In the genomic region with DNA sequence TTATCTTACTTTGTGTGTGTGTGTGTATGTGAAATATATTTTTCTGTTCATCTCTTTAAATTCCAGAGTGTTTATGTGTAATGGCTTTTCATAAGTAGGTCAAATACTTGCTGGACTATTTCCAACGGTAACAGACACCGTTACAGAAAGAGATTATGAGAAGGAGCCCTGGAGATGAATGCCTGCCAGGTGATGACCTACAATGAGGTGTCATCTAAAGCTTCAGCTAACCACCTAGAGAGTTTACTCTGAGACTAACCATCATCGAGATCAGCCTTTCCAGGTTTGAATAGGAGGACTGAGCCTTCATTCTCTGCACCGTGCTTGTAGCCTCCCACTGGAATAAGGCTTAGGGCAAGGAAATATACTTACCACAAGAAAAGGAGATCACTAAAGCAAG, we compare ENCODE assay signal across 20 mouse cellular contexts.
"Had no signal": no experiment of that assay in that cellular context is flagged by ENCODE, and none has a peak within 500 bp of the region (broad histone marks: within the 10 kb centered on the region; RNA-seq: fewer than 3 reads in every experiment).

No protein-coding gene starts in this region.

- H3K4me3 ChIP-seq: limb, embryonic 10.5 days; limb, embryonic 13.5 days; liver, embryonic 12.5 days; liver, embryonic 15.5 days; lung, embryonic 15.5 days; megakaryocyte, embryonic 14.5 days; midbrain, embryonic 10.5 days; midbrain, embryonic 13.5 days; myocyte; neural tube, embryonic 13.5 days had no signal

- H3K9ac ChIP-seq: limb, embryonic 13.5 days; liver, embryonic 12.5 days; liver, embryonic 15.5 days; lung, embryonic 15.5 days; midbrain, embryonic 13.5 days; neural tube, embryonic 13.5 days had no signal

- H3K27ac ChIP-seq: limb, embryonic 10.5 days; limb, embryonic 13.5 days; liver, embryonic 12.5 days; liver, embryonic 15.5 days; lung, embryonic 15.5 days; midbrain, embryonic 10.5 days; midbrain, embryonic 13.5 days; neural tube, embryonic 13.5 days had no signal

- ATAC-seq: liver, embryonic 12.5 days; midbrain, embryonic 13.5 days; midbrain, embryonic 16.5 days had no signal

- H3K9me3 ChIP-seq: limb, embryonic 10.5 days; limb, embryonic 13.5 days; liver, embryonic 12.5 days; liver, embryonic 15.5 days; lung, embryonic 15.5 days; megakaryocyte, embryonic 14.5 days; midbrain, embryonic 10.5 days; midbrain, embryonic 13.5 days; neural tube, embryonic 13.5 days had no signal

- H3K4me2 ChIP-seq: limb, embryonic 13.5 days; liver, embryonic 12.5 days; liver, embryonic 15.5 days; lung, embryonic 15.5 days; midbrain, embryonic 13.5 days; neural tube, embryonic 13.5 days had no signal

- H3K4me1 ChIP-seq: limb, embryonic 13.5 days; liver, embryonic 12.5 days; liver, embryonic 15.5 days; lung, embryonic 15.5 days; megakaryocyte, embryonic 14.5 days; midbrain, embryonic 13.5 days; neural tube, embryonic 13.5 days had no signal

- DNase-seq: kidney, postnatal 14 days; kidney, postnatal 4 days; liver; lung, adult 18-20 months; lung, postnatal 10 days; lung, postnatal 36 days; retina, postnatal 1 day; thymus, adult 18-20 months; thymus, postnatal 36 days had no signal

- H3K36me3 ChIP-seq: limb, embryonic 10.5 days; limb, embryonic 13.5 days; liver, embryonic 12.5 days; liver, embryonic 15.5 days; lung, embryonic 15.5 days; midbrain, embryonic 10.5 days; midbrain, embryonic 13.5 days; neural tube, embryonic 13.5 days had no signal

- H3K27me3 ChIP-seq: limb, embryonic 13.5 days; liver, embryonic 12.5 days; liver, embryonic 15.5 days; lung, embryonic 15.5 days; megakaryocyte, embryonic 14.5 days; midbrain, embryonic 13.5 days; neural tube, embryonic 13.5 days had no signal
